Mouse (Mus musculus) forebrain, embryonic 11.5 days (tissue): ENCODE measurements around the gene Hsd17b14. TPM values are rescaled to one million over a fixed set of nuclear protein-coding genes. Genes with fewer than 3 reads are reported as not detected.

ENCODE experiments used
- ATAC-seq: fragments of 200-750 bp; cut with Nextera tagmentation; replicated peaks from 2 replicates; pipeline ENCODE4 v1.8.0; 2017; ENCODE audit warnings: moderate TSS enrichment; ENCODE audit not compliant: low FRiP score
- DNase-seq: peaks from one replicate; pipeline ENCODE4 v3.0.0-alpha.2; 2017; ENCODE audit warnings: low spot score
- H3K27ac ChIP-seq: fragments of 300-500 bp; sonication (generic); 2 replicates; pipeline ENCODE4 v1.5.1; 2014; ENCODE audit warnings: low read depth, low read length
- H3K27me3 ChIP-seq: fragments of 300-500 bp; sonication (generic); 2 replicates; pipeline ENCODE4 v1.6.1; 2014; ENCODE audit warnings: mild to moderate bottlenecking, low read length, mixed read lengths; ENCODE audit not compliant: control insufficient read depth, insufficient read depth
- H3K36me3 ChIP-seq: fragments of 300-500 bp; sonication (generic); 2 replicates; pipeline ENCODE4 v1.6.1; 2014; ENCODE audit warnings: mild to moderate bottlenecking, low read length, moderate library complexity, mixed read lengths; ENCODE audit not compliant: control insufficient read depth, insufficient read depth
- H3K4me1 ChIP-seq: fragments of 300-500 bp; sonication (generic); replicated peaks from 2 replicates; pipeline ENCODE4 v1.6.1; 2014; ENCODE audit warnings: low read length, mixed read lengths; ENCODE audit not compliant: control insufficient read depth, insufficient read depth
- H3K4me2 ChIP-seq: fragments of 300-500 bp; sonication (generic); 2 replicates; pipeline ENCODE4 v1.6.1; 2014; ENCODE audit warnings: low read depth, mild to moderate bottlenecking, low read length, moderate library complexity, mixed read lengths; ENCODE audit not compliant: severe bottlenecking
- H3K4me3 ChIP-seq: fragments of 300-500 bp; sonication (generic); 2 replicates; pipeline ENCODE4 v1.5.1; 2014; ENCODE audit warnings: low read depth, low read length
- H3K9ac ChIP-seq: fragments of 300-500 bp; sonication (generic); 2 replicates; pipeline ENCODE4 v1.6.1; 2014; ENCODE audit warnings: low read length
- H3K9me3 ChIP-seq: fragments of 300-500 bp; sonication (generic); 2 replicates; pipeline ENCODE4 v1.6.1; 2016; ENCODE audit warnings: low read length, mixed read lengths; ENCODE audit not compliant: control insufficient read depth
- WGBS: fragments of 180-500 bp; shearing (Covaris S2); extraction: QIAGEN DNeasy Blood & Tissue Kit; methylation state at CpG from one replicate; pipeline ENCODE4 v1.1.7; 2014; 5-methylcytosine and 5-hydroxymethylcytosine counted together
- polyA plus RNA-seq: library from polyadenylated mRNA; unstranded; fragments of >200 nt; fragmentation: Nextera tagmentation; extraction: Ambion mirVana; gene quantifications from 2 replicates; pipeline ENCODE4 v1.2.1, GENCODE M21; 2014

The Hsd17b14 gene
- polyA plus RNA-seq, 1 experiment from 2014 or later, result 1.2 TPM

GRCm38 (mm10) chr7:45596107-45596506 is 41.4 kb downstream of the Hsd17b14 start:
- Histone ChIP-seq H3K4me3 (no peak overlapping the region), H3K27ac (no peak overlapping the region), H3K4me2 (no peak overlapping the region), H3K9ac (no peak overlapping the region), H3K36me3 (no peaks in the 10 kb centered on the region), H3K4me1 (no peaks in the 10 kb centered on the region), H3K9me3 (no peaks in the 10 kb centered on the region), H3K27me3 (no peaks in the 10 kb centered on the region)
- 82% methylated on average over 1 of the region's 1 CpGs for WGBS
- no peak for ATAC-seq
- DNase-seq, result no peak

DNA sequence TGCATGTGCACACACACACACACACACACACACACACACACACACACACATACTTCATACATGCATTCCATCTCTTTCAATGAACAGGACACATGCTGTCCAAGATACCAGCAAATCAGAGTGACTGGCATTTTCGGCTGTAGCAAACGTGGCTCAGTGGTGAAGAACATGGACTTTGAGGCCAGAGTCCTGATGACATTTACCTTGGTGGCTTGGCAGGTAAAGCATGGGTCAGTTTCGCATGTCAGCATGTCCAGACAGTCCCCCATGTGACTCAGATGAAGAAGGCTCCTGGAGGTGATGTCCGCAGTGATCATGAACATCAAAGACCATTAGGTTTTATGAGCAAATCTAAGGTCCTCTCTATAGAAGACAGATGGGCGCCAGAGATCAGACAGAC is 42.3 kb downstream of the Hsd17b14 start:
- Histone ChIP-seq H3K4me2 (no peak overlapping the region), H3K27me3 (no peaks in the 10 kb centered on the region), H3K36me3 (no peaks in the 10 kb centered on the region), H3K9ac (no peak overlapping the region), H3K4me1 (no peaks in the 10 kb centered on the region), H3K4me3 (no peak overlapping the region), H3K27ac (no peak overlapping the region), H3K9me3 (no peaks in the 10 kb centered on the region)
- no peak for DNase-seq
- ATAC-seq, result no peak
- WGBS, result 90% methylated on average over 5 of the region's 5 CpGs

DNA sequence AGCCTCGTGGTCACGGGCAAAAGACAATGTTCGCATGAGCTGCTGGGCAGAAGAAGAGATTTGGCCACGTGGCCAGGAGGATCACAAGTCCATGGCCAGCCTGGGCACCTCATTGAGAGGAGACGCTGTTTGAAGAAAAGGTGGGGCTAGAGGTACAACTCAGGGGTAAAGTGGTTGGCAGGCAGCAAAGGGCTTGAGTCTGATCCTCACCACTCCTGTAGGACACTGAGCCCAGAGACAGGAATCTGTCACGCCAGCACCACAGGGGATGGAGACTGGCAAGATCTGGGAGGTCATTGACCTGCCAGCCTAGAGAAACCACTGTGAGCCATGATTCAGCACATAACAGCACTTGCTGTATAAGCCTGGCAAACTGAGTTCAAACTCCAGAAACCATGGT is 42.8 kb downstream of the Hsd17b14 start:
- H3K9me3 ChIP-seq, result no peaks in the 10 kb centered on the region
- no peak for ATAC-seq
- H3K4me1 ChIP-seq, result no peaks in the 10 kb centered on the region
- no peak overlapping the region for H3K9ac ChIP-seq
- 92% methylated on average over 6 of the region's 6 CpGs for WGBS
- no peak overlapping the region for H3K27ac ChIP-seq
- H3K4me3 ChIP-seq, result no peak overlapping the region
- H3K36me3 ChIP-seq, result no peaks in the 10 kb centered on the region
- no peak for DNase-seq
- no peak overlapping the region for H3K4me2 ChIP-seq
- no peaks in the 10 kb centered on the region for H3K27me3 ChIP-seq

GRCm38 (mm10) chr7:45598960-45599879 is 44.5 kb downstream of the Hsd17b14 start:
- DNase-seq, result no peak
- WGBS, result 51% methylated on average over 18 of the region's 18 CpGs
- no peaks in the 10 kb centered on the region for H3K36me3 ChIP-seq
- no peaks in the 10 kb centered on the region for H3K4me1 ChIP-seq
- H3K9ac ChIP-seq, result no peak overlapping the region
- H3K9me3 ChIP-seq, result no peaks in the 10 kb centered on the region
- H3K4me3 ChIP-seq, result no peak overlapping the region
- no peak for ATAC-seq
- H3K27me3 ChIP-seq, result no peaks in the 10 kb centered on the region
- H3K4me2 ChIP-seq, result no peak overlapping the region
- H3K27ac ChIP-seq, result no peak overlapping the region

- DNase-seq, result no peak
- Histone ChIP-seq H3K4me2 (no peak overlapping the region), H3K9me3 (no peaks in the 10 kb centered on the region), H3K4me1 (no peaks in the 10 kb centered on the region), H3K9ac (no peak overlapping the region), H3K4me3 (no peak overlapping the region), H3K27ac (no peak overlapping the region), H3K36me3 (no peaks in the 10 kb centered on the region), H3K27me3 (no peaks in the 10 kb centered on the region)
- WGBS, result 81% methylated on average over 9 of the region's 9 CpGs
- ATAC-seq, result no peak
Observed at GRCm38 (mm10) chr7:45605704-45606289, 51.1 kb downstream of the Hsd17b14 start.

DNA sequence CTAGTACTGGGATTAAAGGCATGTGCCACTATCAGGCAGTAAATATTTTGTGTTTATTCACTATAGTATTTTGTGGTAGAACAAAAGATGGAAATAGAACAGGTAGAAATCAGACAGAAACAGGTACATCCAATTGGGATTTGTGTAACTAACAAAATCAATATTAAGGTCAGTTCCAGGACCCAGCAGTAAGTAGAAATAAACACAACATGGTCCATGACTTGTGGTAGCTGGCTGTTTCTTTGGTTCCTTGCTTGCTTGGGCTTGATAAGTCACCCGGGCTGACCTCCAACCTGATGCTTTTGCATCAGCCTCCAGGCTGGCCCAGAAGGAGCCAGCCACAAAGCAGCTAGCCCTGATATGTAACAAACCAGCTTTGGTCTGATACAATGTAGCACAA is 54.8 kb downstream of the Hsd17b14 start:
- H3K4me2 ChIP-seq, result no peak overlapping the region
- DNase-seq (no peak), ATAC-seq (no peak)
- no peaks in the 10 kb centered on the region for H3K9me3 ChIP-seq
- H3K9ac ChIP-seq, result no peak overlapping the region
- H3K4me1 ChIP-seq, result no peaks in the 10 kb centered on the region
- H3K27me3 ChIP-seq, result no peaks in the 10 kb centered on the region
- H3K27ac ChIP-seq, result no peak overlapping the region
- no peak overlapping the region for H3K4me3 ChIP-seq
- 79% methylated on average over 1 of the region's 1 CpGs for WGBS
- H3K36me3 ChIP-seq, result no peaks in the 10 kb centered on the region

- no peak for ATAC-seq
- no peaks in the 10 kb centered on the region for H3K4me1 ChIP-seq
- H3K9ac ChIP-seq, result no peak overlapping the region
- H3K4me2 ChIP-seq, result no peak overlapping the region
- H3K27ac ChIP-seq, result no peak overlapping the region
- H3K36me3 ChIP-seq, result no peaks in the 10 kb centered on the region
- 29% methylated on average over 6 of the region's 6 CpGs for WGBS
- H3K4me3 ChIP-seq, result no peak overlapping the region
- peaks cover 20% of the 10 kb centered on the region for H3K27me3 ChIP-seq
- no peak for DNase-seq
- no peaks in the 10 kb centered on the region for H3K9me3 ChIP-seq
Observed at GRCm38 (mm10) chr7:45616277-45616676, 61.6 kb downstream of the Hsd17b14 start.

- no peak within 1 kb of the TSS for H3K4me3 ChIP-seq
- H3K9ac ChIP-seq, result no peak within 1 kb of the TSS; the same call in 1 of the 2 replicates
- no peaks in the 10 kb centered on the region for H3K9me3 ChIP-seq
- H3K4me1 ChIP-seq, result no peaks in the 10 kb centered on the region
- no peak for ATAC-seq
- no peak within 1 kb of the TSS for H3K27ac ChIP-seq
- H3K27me3 ChIP-seq, result peaks cover 20% of the 10 kb centered on the region
- H3K36me3 ChIP-seq, result no peaks in the 10 kb centered on the region
- WGBS, result 4% methylated on average over 31 of the region's 31 CpGs
- 0 out of 2 replicates have a peak within 1 kb of the TSS, but pooled peaks have one; percentile 6 for H3K4me2 ChIP-seq
- no peak for DNase-seq
Observed at GRCm38 (mm10) chr7:45617042-45617695, 62.5 kb downstream of the Hsd17b14 start, which contains the start of gene Fut1. Gene Fut1, plus strand, starts transcription at chr7:45617289.
